Mouse (Mus musculus) liver, embryonic 16.5 days (tissue): ENCODE results near the gene Cep97. TPM values are rescaled to one million over a fixed set of nuclear protein-coding genes. Genes with fewer than 3 reads are reported as not detected.

Experiments used
- ATAC-seq: fragments of 200-750 bp; cut with Nextera tagmentation; 2 replicates; pipeline ENCODE4 v1.8.0; 2017; ENCODE audit warnings: low read depth, mild to moderate bottlenecking, moderate number of reproducible peaks, moderate library complexity
- H3K27ac ChIP-seq: fragments of 300-500 bp; sonication (generic); 2 replicates; pipeline ENCODE4 v1.5.1; 2014; ENCODE audit warnings: mild to moderate bottlenecking, low read length
- H3K27me3 ChIP-seq: fragments of 300-500 bp; sonication (generic); 2 replicates; pipeline ENCODE4 v1.6.1; 2014; ENCODE audit warnings: low read depth, low read length, mixed read lengths; ENCODE audit not compliant: control insufficient read depth, insufficient read depth
- H3K36me3 ChIP-seq: fragments of 300-500 bp; sonication (generic); 2 replicates; pipeline ENCODE4 v1.6.1; 2014; ENCODE audit warnings: mild to moderate bottlenecking; ENCODE audit not compliant: control insufficient read depth, insufficient read depth
- H3K4me1 ChIP-seq: fragments of 300-500 bp; sonication (generic); 2 replicates; pipeline ENCODE4 v1.6.1; 2014; ENCODE audit warnings: low read depth, low read length, mixed read lengths; ENCODE audit not compliant: control insufficient read depth
- H3K4me2 ChIP-seq: fragments of 300-500 bp; sonication (generic); 2 replicates; pipeline ENCODE4 v1.6.1; 2014; ENCODE audit warnings: low read depth, low read length, mixed read lengths
- H3K4me3 ChIP-seq: fragments of 300-500 bp; sonication (generic); 2 replicates; pipeline ENCODE4 v1.5.1; 2014; ENCODE audit warnings: low read depth, mild to moderate bottlenecking, low read length
- H3K9ac ChIP-seq: fragments of 300-500 bp; sonication (generic); 2 replicates; pipeline ENCODE4 v1.6.1; 2014; ENCODE audit warnings: low read depth, low read length
- H3K9me3 ChIP-seq: fragments of 300-500 bp; sonication (generic); replicated peaks from 2 replicates; pipeline ENCODE4 v1.6.1; 2016; ENCODE audit warnings: low read length; ENCODE audit not compliant: control insufficient read depth
- WGBS: fragments of 180-500 bp; shearing (Covaris S2); extraction: QIAGEN DNeasy Blood & Tissue Kit; methylation state at CpG from one replicate; pipeline ENCODE4 v1.1.7; 2014; ENCODE audit not compliant: insufficient replicate concordance; 5-methylcytosine and 5-hydroxymethylcytosine counted together
- polyA plus RNA-seq: library from polyadenylated mRNA; unstranded; fragments of >200 nt; fragmentation: Nextera tagmentation; extraction: Ambion mirVana; gene quantifications from 2 replicates; pipeline ENCODE4 v1.2.1, GENCODE M21; 2015

Gene Cep97
- polyA plus RNA-seq, 1 experiment from 2014 or later = 3.7 TPM

DNA sequence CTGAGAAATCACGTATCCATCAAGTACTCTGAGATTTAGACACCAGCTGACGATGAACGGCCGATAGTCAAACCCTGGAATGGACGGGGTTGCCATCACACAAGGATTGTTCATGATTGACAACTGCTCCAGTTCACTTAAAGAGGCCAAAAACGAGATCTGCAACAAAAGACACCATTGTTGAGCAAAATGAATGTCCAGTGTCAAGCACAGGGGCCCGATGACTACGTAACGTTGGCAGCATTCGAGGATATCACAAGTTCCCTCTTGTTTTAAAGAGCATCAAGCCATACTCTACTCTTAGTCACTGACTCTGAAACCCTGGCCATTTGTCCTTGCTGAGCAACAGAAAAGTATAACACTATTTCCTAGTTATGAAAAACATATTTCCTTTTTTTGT lies 12.6 kb downstream of the Cep97 start:
- no peak overlapping the region for H3K9ac ChIP-seq
- no peaks in the 10 kb centered on the region for H3K9me3 ChIP-seq
- H3K4me2 ChIP-seq = no peak overlapping the region
- H3K27me3 ChIP-seq = no peaks in the 10 kb centered on the region
- no peak overlapping the region for H3K27ac ChIP-seq
- no peak overlapping the region for H3K4me3 ChIP-seq
- no peaks in the 10 kb centered on the region for H3K36me3 ChIP-seq
- 82% methylated on average over 10 of the region's 10 CpGs for WGBS
- ATAC-seq = no peak
- peaks cover 6% of the 10 kb centered on the region for H3K4me1 ChIP-seq

- H3K9me3 ChIP-seq = no peaks in the 10 kb centered on the region
- no peak overlapping the region for H3K9ac ChIP-seq
- H3K4me3 ChIP-seq = no peak overlapping the region
- H3K27me3 ChIP-seq = no peaks in the 10 kb centered on the region
- no peaks in the 10 kb centered on the region for H3K4me1 ChIP-seq
- WGBS = 89% methylated on average over 7 of the region's 7 CpGs
- no peak overlapping the region for H3K27ac ChIP-seq
- no peak overlapping the region for H3K4me2 ChIP-seq
- H3K36me3 ChIP-seq = no peaks in the 10 kb centered on the region
- ATAC-seq = no peak
These were observed 19.9 kb downstream of the Cep97 start for GRCm38 (mm10) chr16:55914716-55915115.

GRCm38 (mm10) chr16:55910208-55910793 lies 24.4 kb downstream of the Cep97 start:
- Histone ChIP-seq H3K4me3 (no peak overlapping the region), H3K4me1 (no peaks in the 10 kb centered on the region), H3K27ac (no peak overlapping the region), H3K36me3 (no peaks in the 10 kb centered on the region), H3K9me3 (no peaks in the 10 kb centered on the region), H3K27me3 (no peaks in the 10 kb centered on the region), H3K4me2 (no peak overlapping the region), H3K9ac (no peak overlapping the region)
- ATAC-seq = no peak
- 76% methylated on average over 10 of the region's 10 CpGs for WGBS

DNA sequence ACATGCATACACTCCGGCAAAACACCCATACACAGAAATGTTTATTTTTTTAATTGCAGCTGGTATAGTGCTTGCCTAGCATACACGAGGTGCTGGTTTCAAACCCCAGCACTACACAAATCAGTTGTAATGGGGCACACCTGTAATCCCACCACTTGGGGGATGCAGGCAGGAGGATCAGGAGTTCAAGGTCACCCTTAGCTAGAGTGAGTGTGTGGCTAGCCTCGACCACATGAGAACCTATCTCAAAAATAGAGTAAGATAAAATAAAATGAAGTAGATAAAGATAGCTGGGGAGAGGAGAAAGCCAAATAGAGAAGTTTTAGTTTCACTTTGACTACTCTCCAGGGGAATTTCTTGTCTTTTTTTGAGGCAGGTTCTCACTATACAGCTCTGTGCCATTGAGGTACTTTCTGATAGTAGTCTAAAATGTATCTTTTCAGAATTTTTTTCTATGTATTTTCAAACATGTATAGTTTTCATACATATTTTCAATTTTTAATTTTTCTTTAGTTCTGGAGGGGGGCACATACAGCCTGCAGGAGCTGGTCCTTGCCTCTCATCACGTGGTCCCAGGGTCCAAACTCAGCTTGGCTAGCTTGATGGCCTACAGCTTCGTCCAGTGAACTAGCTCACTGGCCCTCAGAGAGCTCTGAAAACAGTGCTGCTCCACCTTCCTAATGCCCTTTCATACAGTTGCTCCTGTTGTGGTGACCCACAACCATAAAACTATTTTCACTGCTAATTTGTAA lies 27.6 kb downstream of the Cep97 start:
- no peaks in the 10 kb centered on the region for H3K4me1 ChIP-seq
- H3K4me2 ChIP-seq = no peak overlapping the region
- no peak overlapping the region for H3K27ac ChIP-seq
- no peak overlapping the region for H3K9ac ChIP-seq
- 65% methylated on average over 5 of the region's 5 CpGs for WGBS
- H3K27me3 ChIP-seq = no peaks in the 10 kb centered on the region
- no peak overlapping the region for H3K4me3 ChIP-seq
- H3K36me3 ChIP-seq = no peaks in the 10 kb centered on the region
- ATAC-seq = no peak
- H3K9me3 ChIP-seq = no peaks in the 10 kb centered on the region

DNA sequence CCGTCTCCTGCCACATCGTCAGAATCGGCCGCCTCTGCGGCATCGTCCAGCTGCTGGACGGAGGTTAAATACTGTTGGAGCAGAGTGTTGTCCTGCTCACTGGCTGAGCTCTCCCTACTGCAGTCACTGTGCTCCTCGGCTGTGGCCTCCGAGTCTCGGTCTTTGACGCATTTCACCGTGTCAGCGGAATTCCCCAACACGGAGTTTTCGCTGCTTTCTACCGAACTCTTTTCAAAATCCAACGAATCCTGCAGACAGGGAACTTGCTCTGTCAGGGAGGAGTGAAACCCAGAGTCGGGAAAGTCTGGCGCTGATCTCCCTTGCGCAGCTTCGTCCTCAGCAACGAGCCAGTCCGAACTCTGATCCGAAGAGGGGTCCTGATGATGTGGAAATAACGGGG lies 29.3 kb downstream of the Cep97 start:
- 89% methylated on average over 25 of the region's 25 CpGs for WGBS
- no peaks in the 10 kb centered on the region for H3K4me1 ChIP-seq

GRCm38 (mm10) chr16:55901839-55902756 lies 32.6 kb downstream of the Cep97 start:
- Histone ChIP-seq H3K4me3 (no peak overlapping the region), H3K27me3 (no peaks in the 10 kb centered on the region), H3K4me1 (no peaks in the 10 kb centered on the region; the same call in 1 of the 2 replicates), H3K9me3 (no peaks in the 10 kb centered on the region), H3K9ac (no peak overlapping the region), H3K36me3 (no peaks in the 10 kb centered on the region), H3K27ac (no peak overlapping the region), H3K4me2 (no peak overlapping the region)
- ATAC-seq = no peak
- 73% methylated on average over 14 of the region's 14 CpGs for WGBS

More for the DNA sequence above, 29.3 kb downstream of the Cep97 start:
- Histone ChIP-seq H3K4me3 (no peak overlapping the region), H3K27ac (no peak overlapping the region), H3K27me3 (no peaks in the 10 kb centered on the region), H3K4me2 (no peak overlapping the region), H3K36me3 (no peaks in the 10 kb centered on the region), H3K9ac (no peak overlapping the region), H3K9me3 (no peaks in the 10 kb centered on the region)
- ATAC-seq = no peak

DNA sequence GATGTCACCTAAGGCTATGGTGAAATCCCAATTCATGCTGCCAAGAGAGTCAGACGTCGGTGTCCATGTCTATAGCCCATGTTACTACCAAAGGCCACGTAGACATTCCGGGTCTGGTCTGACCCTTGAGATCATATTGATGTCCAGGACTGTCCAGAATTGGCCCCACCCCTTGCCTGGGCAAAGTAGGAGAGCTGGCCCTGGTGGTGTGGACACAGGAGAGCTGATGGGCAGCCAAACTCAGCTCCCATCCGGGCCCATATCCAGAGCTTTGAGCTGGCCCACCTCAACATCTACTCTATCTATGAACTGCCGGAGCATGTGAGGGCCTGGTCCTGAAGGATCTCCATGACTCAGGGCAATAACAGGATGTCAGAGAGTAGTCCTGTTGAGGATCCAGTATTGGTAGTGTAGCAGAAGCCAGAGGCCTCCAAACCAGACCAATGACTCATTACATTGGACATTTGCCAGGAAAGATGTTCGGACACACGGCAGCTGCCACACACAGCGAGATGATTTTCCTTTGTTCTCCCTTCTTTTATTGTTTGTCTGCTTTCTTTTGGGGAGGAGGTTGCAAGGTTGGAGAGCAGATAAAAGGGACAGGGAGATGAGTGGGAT lies 36.2 kb downstream of the Cep97 start:
- no peak overlapping the region for H3K9ac ChIP-seq
- ATAC-seq = no peak
- no peak overlapping the region for H3K4me2 ChIP-seq
- no peaks in the 10 kb centered on the region for H3K27me3 ChIP-seq
- no peaks in the 10 kb centered on the region for H3K9me3 ChIP-seq
- 79% methylated on average over 9 of the region's 9 CpGs for WGBS
- H3K4me3 ChIP-seq = no peak overlapping the region
- H3K4me1 ChIP-seq = peaks cover 22% of the 10 kb centered on the region
- H3K36me3 ChIP-seq = no peaks in the 10 kb centered on the region
- H3K27ac ChIP-seq = no peak overlapping the region

- peak overlapping the region; percentile 99 for H3K4me2 ChIP-seq
- H3K4me3 ChIP-seq = peak overlapping the region; percentile 86
- H3K4me1 ChIP-seq = peaks cover 31% of the 10 kb centered on the region
- ATAC-seq = peak; percentile 20; the same call in 1 of the 2 replicates
- H3K36me3 ChIP-seq = no peaks in the 10 kb centered on the region
- H3K9ac ChIP-seq = peak overlapping the region; percentile 75
- WGBS = 4% methylated on average over 9 of the region's 9 CpGs
- H3K27me3 ChIP-seq = no peaks in the 10 kb centered on the region
- H3K27ac ChIP-seq = peak overlapping the region; percentile 81
- no peaks in the 10 kb centered on the region for H3K9me3 ChIP-seq
These were observed 39.0 kb downstream of the Cep97 start for GRCm38 (mm10) chr16:55895651-55896095.
